In genomic region chr9:46224101-46224500, GRCm38 (mm10) we compare ENCODE assay signal across 25 mouse cellular contexts. TPM values are rescaled to one million over a fixed set of nuclear protein-coding genes. Genes with fewer than 3 reads are reported as not detected.
"Had no signal": no experiment of that assay in that cellular context is flagged by ENCODE, and none has a peak within 500 bp of the region (broad histone marks: within the 10 kb centered on the region; RNA-seq: fewer than 3 reads in every experiment).

No protein-coding gene starts in this region.

- H3K9me3 ChIP-seq: limb, embryonic 12.5 days; limb, embryonic 15.5 days; lung, embryonic 15.5 days had no signal

- H3K27me3 ChIP-seq: limb, embryonic 15.5 days; lung, embryonic 15.5 days had no signal

- DNase-seq: left cerebral cortex, postnatal 4 days; lung, adult 18-20 months; lung, postnatal 10 days; lung, postnatal 4 days; midbrain, embryonic 14.5 days; thymus, adult 18-20 months; thymus, postnatal 36 days had no signal

- H3K9ac ChIP-seq: limb, embryonic 12.5 days; limb, embryonic 15.5 days; lung, embryonic 15.5 days had no signal

- H3K4me3 ChIP-seq: limb, embryonic 12.5 days; limb, embryonic 15.5 days; lung, embryonic 15.5 days had no signal

- H3K27ac ChIP-seq: kidney, postnatal 0 days; limb, embryonic 12.5 days; limb, embryonic 15.5 days; lung, embryonic 15.5 days had no signal

- H3K4me1 ChIP-seq: limb, embryonic 12.5 days; limb, embryonic 15.5 days; lung, embryonic 15.5 days had no signal

- H3K4me2 ChIP-seq: limb, embryonic 12.5 days; limb, embryonic 15.5 days; lung, embryonic 15.5 days; midbrain, embryonic 11.5 days had no signal

RNA-seq across cellular contexts. Expression of gene Apoa1, which starts 4.3 kb away (rescaled TPM):
- total RNA-seq: megakaryocyte progenitor cell, adult 5-6 weeks; megakaryocyte-erythroid progenitor cell, adult 5-6 weeks had no signal

RNA-seq across cellular contexts. Expression of gene Apoc3, which starts 11.3 kb away (rescaled TPM):
- total RNA-seq: layer of hippocampus, postnatal 14 days; left cerebral cortex, postnatal 4 days; megakaryocyte progenitor cell, adult 5-6 weeks; megakaryocyte-erythroid progenitor cell, adult 5-6 weeks; midbrain, postnatal 0 days had no signal
- polyA plus RNA-seq: kidney, embryonic 14.5 days; limb, embryonic 12.5 days; limb, embryonic 15.5 days; lung, embryonic 15.5 days; midbrain, embryonic 11.5 days; midbrain, embryonic 14.5 days; midbrain, postnatal 0 days; neural tube, embryonic 11.5 days; neural tube, embryonic 14.5 days; stomach, embryonic 14.5 days; testis, adult 2 months had no signal

RNA-seq across cellular contexts. Expression of gene Apoa4, which starts 16.4 kb away (rescaled TPM):
- total RNA-seq: layer of hippocampus, postnatal 14 days; left cerebral cortex, adult 8-10 months; left cerebral cortex, postnatal 14 days; left cerebral cortex, postnatal 4 days; megakaryocyte progenitor cell, adult 5-6 weeks; megakaryocyte-erythroid progenitor cell, adult 5-6 weeks; midbrain, postnatal 0 days had no signal
- polyA plus RNA-seq: kidney, embryonic 14.5 days; limb, embryonic 12.5 days; limb, embryonic 15.5 days; midbrain, embryonic 11.5 days; midbrain, embryonic 14.5 days; midbrain, postnatal 0 days; neural tube, embryonic 11.5 days; neural tube, embryonic 14.5 days had no signal

RNA-seq across cellular contexts. Expression of gene Apoa5, which starts 44.3 kb away (rescaled TPM):
- total RNA-seq: layer of hippocampus, postnatal 14 days; left cerebral cortex, adult 8-10 months; left cerebral cortex, postnatal 14 days; left cerebral cortex, postnatal 4 days; megakaryocyte progenitor cell, adult 5-6 weeks; megakaryocyte-erythroid progenitor cell, adult 5-6 weeks; midbrain, postnatal 0 days had no signal
- polyA plus RNA-seq: intestine, embryonic 14.5 days; kidney, embryonic 14.5 days; limb, embryonic 15.5 days; lung, embryonic 15.5 days; midbrain, embryonic 14.5 days; midbrain, postnatal 0 days; neural tube, embryonic 11.5 days; neural tube, embryonic 14.5 days; stomach, embryonic 14.5 days; testis, adult 2 months; urinary bladder, adult 2 months had no signal
